Mouse (Mus musculus): ENCODE data around the gene Tas2r143.

Tas2r143 gene

GRCm38 (mm10) chr6:42398998-42399397 lies 1.0 kb upstream of the Tas2r143 start:
- DNase-seq = no peak

GRCm38 (mm10) chr6:42405134-42405533 lies 5.1 kb downstream of the Tas2r143 start, which contains the start of gene Tas2r135:
Tas2r135 (plus strand) TSS chr6:42405434.
- DNase-seq = no peak

- DNase-seq = no peak
Observed at GRCm38 (mm10) chr6:42419443-42419842, 19.4 kb downstream of the Tas2r143 start.

- no peak for DNase-seq
Observed at GRCm38 (mm10) chr6:42421439-42421838, 21.4 kb downstream of the Tas2r143 start.

GRCm38 (mm10) chr6:42424472-42424871 lies 24.4 kb downstream of the Tas2r143 start:
- DNase-seq = no peak

- DNase-seq = no peak
Observed at GRCm38 (mm10) chr6:42426337-42426736, 26.3 kb downstream of the Tas2r143 start.

GRCm38 (mm10) chr6:42433554-42433953 lies 33.5 kb downstream of the Tas2r143 start:
- no peak for DNase-seq

- DNase-seq = no peak
Observed at GRCm38 (mm10) chr6:42434446-42434845, 34.4 kb downstream of the Tas2r143 start, which contains the start of gene Tas2r126. Tas2r126 (plus strand) TSS chr6:42434535.

- DNase-seq = no peak
Observed at GRCm38 (mm10) chr6:42435490-42435889, 35.5 kb downstream of the Tas2r143 start.

- no peak for DNase-seq
Observed at GRCm38 (mm10) chr6:42441395-42441794, 41.4 kb downstream of the Tas2r143 start.

GRCm38 (mm10) chr6:42444491-42444890 lies 44.5 kb downstream of the Tas2r143 start:
- DNase-seq = no peak

- no peak for DNase-seq
Observed at GRCm38 (mm10) chr6:42447381-42447780, 47.3 kb downstream of the Tas2r143 start.

Measured in cerebellum, postnatal 10 days (tissue).